Mouse (Mus musculus) C2C12 (cell line): ENCODE results near the gene Cacnb2. TPM values are rescaled to one million over a fixed set of nuclear protein-coding genes. Genes with fewer than 3 reads are reported as not detected.

Experiments
- H3K27me3 ChIP-seq: one replicate; pipeline ENCODE4 v1.6.1; 2011; ENCODE audit not compliant: control insufficient read depth, insufficient read depth, insufficient read length
- H3K36me3 ChIP-seq: one replicate; pipeline ENCODE4 v1.6.1; 2011; ENCODE audit not compliant: control insufficient read depth, insufficient read depth
- H3K4me3 ChIP-seq: one replicate; pipeline ENCODE4 v1.5.1; 2011; ENCODE audit warnings: mild to moderate bottlenecking, control low read depth; ENCODE audit not compliant: poor library complexity, insufficient read depth, severe bottlenecking
- H3K79me2 ChIP-seq: one replicate; pipeline ENCODE4 v1.6.1; 2011; ENCODE audit not compliant: control insufficient read depth, insufficient read depth
- H3K79me3 ChIP-seq: one replicate; pipeline ENCODE4 v1.6.1; 2011; ENCODE audit warnings: low read depth, control low read depth
- H3ac ChIP-seq: one replicate; pipeline ENCODE3; 2011; ENCODE audit warnings: low read depth; ENCODE audit not compliant: control insufficient read depth, insufficient read length
- CEBPB ChIP-seq: IDR thresholded peaks from one replicate; pipeline ENCODE4 v1.6.1; 2011; ENCODE audit warnings: low read depth, mild to moderate bottlenecking, control low read depth, moderate library complexity
- CTCF ChIP-seq: IDR thresholded peaks from one replicate; pipeline ENCODE4 v1.5.1; 2011; ENCODE audit not compliant: control insufficient read depth, insufficient read depth, insufficient read length
- FOSL1 ChIP-seq: IDR thresholded peaks from one replicate; pipeline ENCODE4 v1.8.0; 2011; ENCODE audit warnings: mild to moderate bottlenecking, low read length; ENCODE audit not compliant: poor library complexity, insufficient read depth, severe bottlenecking
- MAX ChIP-seq: IDR thresholded peaks from one replicate; pipeline ENCODE4 v1.6.1; 2011; ENCODE audit warnings: mild to moderate bottlenecking, control low read depth
- MYOD1 ChIP-seq: IDR thresholded peaks from one replicate; pipeline ENCODE4 v1.6.1; 2011; ENCODE audit warnings: low read depth; ENCODE audit not compliant: control insufficient read depth, insufficient read length
- MYOG ChIP-seq: IDR thresholded peaks from one replicate; pipeline ENCODE4 v1.6.1; 2011; ENCODE audit not compliant: control insufficient read depth, insufficient read length; ENCODE audit errors: extremely low read depth
- USF1 ChIP-seq: IDR thresholded peaks from one replicate; pipeline ENCODE4 v1.6.1; 2011; ENCODE audit warnings: low read depth, mild to moderate bottlenecking, control low read depth, moderate library complexity
- polyA plus RNA-seq: library from polyadenylated mRNA; unstranded; fragments of >200 nt; fragmentation: generic; extraction: Trizol; gene quantifications from one replicate; pipeline ENCODE4 v1.2.1, GENCODE M21; 2012; ENCODE audit warnings: missing spikeins

Cacnb2 gene
- polyA plus RNA-seq, 1 experiment: 2.4 TPM

- peaks cover 21% of the 10 kb centered on the region for H3K79me3 ChIP-seq
- H3K27me3 ChIP-seq: no peaks in the 10 kb centered on the region
- TF ChIP-seq CEBPB (no peak), CTCF (no peak), USF1 (no peak), MYOG (no peak), FOSL1 (no peak), MAX (peak; percentile 86)
- H3K36me3 ChIP-seq: no peaks in the 10 kb centered on the region
- peak overlapping the region; percentile 75 for H3ac ChIP-seq
- H3K4me3 ChIP-seq: peak overlapping the region; percentile 66
- peaks cover 49% of the 10 kb centered on the region for H3K79me2 ChIP-seq
Observed at GRCm38 (mm10) chr2:14603784-14604781, 1.2 kb downstream of the Cacnb2 start.

- Histone ChIP-seq H3K79me3 (peaks cover 26% of the 10 kb centered on the region), H3ac (peak overlapping the region; percentile 75), H3K27me3 (no peaks in the 10 kb centered on the region), H3K79me2 (peaks cover 56% of the 10 kb centered on the region), H3K36me3 (no peaks in the 10 kb centered on the region), H3K4me3 (peak overlapping the region; percentile 66)
- TF ChIP-seq USF1 (no peak), MAX (no peak), CEBPB (no peak), MYOD1 (no peak), CTCF (no peak), MYOG (no peak), FOSL1 (no peak)
Observed at GRCm38 (mm10) chr2:14604791-14605190, 1.9 kb downstream of the Cacnb2 start.

DNA sequence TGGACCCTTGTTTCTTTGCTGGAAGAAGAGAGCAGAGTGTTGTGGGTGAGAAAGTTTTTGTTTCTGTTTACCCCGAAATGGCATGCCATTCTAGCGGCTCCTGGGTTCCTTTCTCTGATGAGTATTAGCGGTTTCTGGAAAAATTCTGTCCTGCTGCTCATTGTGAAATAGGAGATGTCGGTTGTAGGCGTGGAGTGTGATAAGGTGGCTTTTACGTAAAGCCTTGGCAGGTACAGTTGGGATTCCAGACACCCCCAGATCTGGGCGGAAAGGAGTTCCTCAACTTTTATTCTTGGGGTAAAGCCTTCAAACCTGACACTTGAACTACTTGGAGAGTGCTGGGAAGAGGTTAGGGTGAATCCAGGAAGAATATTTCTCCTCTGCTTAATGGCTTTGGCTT lies 2.3 kb downstream of the Cacnb2 start:
- no peaks in the 10 kb centered on the region for H3K36me3 ChIP-seq
- TF ChIP-seq USF1 (no peak), CEBPB (peak; percentile 52)
- H3K4me3 ChIP-seq: peak overlapping the region; percentile 66
- peaks cover 60% of the 10 kb centered on the region for H3K79me2 ChIP-seq
- H3K79me3 ChIP-seq: peaks cover 28% of the 10 kb centered on the region
- H3K27me3 ChIP-seq: no peaks in the 10 kb centered on the region
- peak overlapping the region; percentile 75 for H3ac ChIP-seq

DNA sequence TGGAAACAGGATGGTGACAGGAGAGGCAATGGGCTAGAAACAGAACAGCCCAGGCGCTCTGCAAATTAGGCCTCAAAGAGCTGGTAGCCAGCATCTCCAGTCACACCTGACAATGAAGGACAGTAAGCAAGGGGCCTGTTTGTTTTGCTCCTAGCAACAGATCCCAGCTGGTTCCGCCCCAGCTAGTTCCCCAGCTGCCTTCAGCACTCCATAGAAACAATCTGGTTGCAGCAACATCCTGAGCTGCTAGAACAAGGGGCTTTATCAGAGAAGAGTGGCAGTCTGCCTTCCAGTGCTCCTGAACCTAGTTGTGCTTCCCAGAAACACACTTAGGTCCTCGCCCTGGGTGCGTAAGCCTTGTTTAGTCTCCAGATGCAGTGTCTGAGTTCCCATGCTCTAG lies 5.7 kb downstream of the Cacnb2 start:
- Histone ChIP-seq H3K4me3 (no peak overlapping the region), H3K79me3 (peaks cover 36% of the 10 kb centered on the region), H3ac (no peak overlapping the region), H3K79me2 (peaks cover 94% of the 10 kb centered on the region), H3K36me3 (no peaks in the 10 kb centered on the region), H3K27me3 (no peaks in the 10 kb centered on the region)
- TF ChIP-seq MAX (no peak), FOSL1 (no peak), MYOG (no peak), CTCF (no peak), MYOD1 (no peak), USF1 (no peak), CEBPB (no peak)

- Histone ChIP-seq H3K36me3 (peaks cover 4% of the 10 kb centered on the region), H3K27me3 (no peaks in the 10 kb centered on the region), H3ac (no peak overlapping the region), H3K79me2 (peaks cover 74% of the 10 kb centered on the region), H3K79me3 (peaks cover 25% of the 10 kb centered on the region), H3K4me3 (no peak overlapping the region)
- no peak for TF ChIP-seq CEBPB
- TF ChIP-seq MYOD1: no peak
- no peak for TF ChIP-seq MYOG
- TF ChIP-seq MAX: no peak
- TF ChIP-seq USF1: no peak
- no peak for TF ChIP-seq CTCF
- no peak for TF ChIP-seq FOSL1
Observed at GRCm38 (mm10) chr2:14612705-14613104, 9.8 kb downstream of the Cacnb2 start.

GRCm38 (mm10) chr2:14616361-14616760 lies 13.5 kb downstream of the Cacnb2 start:
- Histone ChIP-seq H3K36me3 (peaks cover 4% of the 10 kb centered on the region), H3ac (no peak overlapping the region), H3K79me3 (peaks cover 7% of the 10 kb centered on the region), H3K79me2 (peaks cover 54% of the 10 kb centered on the region), H3K27me3 (no peaks in the 10 kb centered on the region), H3K4me3 (no peak overlapping the region)
- no peak for TF ChIP-seq FOSL1
- TF ChIP-seq MYOD1: no peak
- TF ChIP-seq USF1: no peak
- no peak for TF ChIP-seq CTCF
- TF ChIP-seq MAX: no peak
- TF ChIP-seq CEBPB: no peak
- TF ChIP-seq MYOG: no peak
